Mouse (Mus musculus): ENCODE measurements around the gene Slc3a1.

DNA sequence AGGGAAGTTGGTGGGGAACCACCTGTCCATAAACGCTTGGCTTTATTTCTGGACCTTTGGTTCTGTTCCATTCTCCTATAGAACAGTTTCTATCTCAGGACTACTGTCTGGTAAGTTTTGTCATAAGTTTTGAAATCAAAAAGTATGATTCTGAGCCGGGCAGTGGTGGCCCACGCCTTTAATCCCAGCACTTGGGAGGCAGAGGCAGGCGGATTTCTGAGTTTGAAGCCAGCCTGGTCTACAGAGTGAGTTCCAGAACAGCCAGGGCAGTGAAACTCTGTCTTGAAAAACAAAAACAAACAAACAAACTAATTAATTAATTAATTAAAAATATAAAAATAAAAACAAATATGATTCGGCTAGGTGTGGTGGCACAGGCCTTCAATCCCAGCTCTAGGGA is 10.6 kb downstream of the Slc3a1 start:
- TF ChIP-seq CTCF (IDR thresholded peaks at IDR 0.05): no peak
- TF ChIP-seq EP300 (IDR thresholded peaks at IDR 0.05): no peak
